Mouse (Mus musculus) hematopoietic stem cell, adult 5-6 weeks (primary cell): ENCODE data around the gene Xrcc3. TPM values are rescaled to one million over a fixed set of nuclear protein-coding genes. Genes with fewer than 3 reads are reported as not detected.

Source experiments
- ATAC-seq, 2 experiments: fragments of 125-278 bp in 1 of 2; replicated peaks in 1 of 2; 2 replicates each; pipeline ENCODE4 v1.8.0; 2016 to 2017; ENCODE audit warnings: inconsistent platforms in 2 of 2, mild to moderate bottlenecking in 2 of 2, moderate number of reproducible peaks in 2 of 2, low read depth in 1 of 2, moderate TSS enrichment in 1 of 2; ENCODE audit not compliant: low FRiP score in 2 of 2, poor library complexity in 2 of 2, severe bottlenecking in 2 of 2, insufficient read depth in 1 of 2, low TSS enrichment in 1 of 2
- total RNA-seq: library from RNA; stranded (forward); fragments of 172-1452, 232-1000 nt; gene quantifications from 2 replicates; pipeline ENCODE4 v1.2.3, GENCODE M21; 2017

Xrcc3 gene
- total RNA-seq, 1 experiment from 2014 or later, result 9.7 TPM

DNA sequence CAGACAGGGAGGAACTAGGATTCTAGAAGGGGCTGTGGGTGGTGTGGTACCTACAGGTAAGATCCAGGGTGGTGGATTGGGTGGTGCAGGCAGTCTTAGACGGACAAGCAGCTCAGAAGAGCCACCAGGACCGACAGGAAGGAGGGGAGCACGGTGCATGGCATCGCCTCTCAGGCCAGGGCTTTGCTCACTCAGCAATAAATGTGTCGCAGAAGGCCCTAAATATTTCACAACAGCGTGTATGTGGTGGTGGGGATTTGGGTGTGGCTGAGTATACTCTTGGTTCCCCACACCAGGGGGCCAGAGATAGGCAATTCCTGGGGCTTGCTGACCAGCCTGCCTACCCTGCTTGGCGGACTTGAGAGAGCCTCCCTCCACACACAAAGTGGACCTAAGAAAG lies 7.0 kb upstream of the Xrcc3 start:
- no peak for ATAC-seq

DNA sequence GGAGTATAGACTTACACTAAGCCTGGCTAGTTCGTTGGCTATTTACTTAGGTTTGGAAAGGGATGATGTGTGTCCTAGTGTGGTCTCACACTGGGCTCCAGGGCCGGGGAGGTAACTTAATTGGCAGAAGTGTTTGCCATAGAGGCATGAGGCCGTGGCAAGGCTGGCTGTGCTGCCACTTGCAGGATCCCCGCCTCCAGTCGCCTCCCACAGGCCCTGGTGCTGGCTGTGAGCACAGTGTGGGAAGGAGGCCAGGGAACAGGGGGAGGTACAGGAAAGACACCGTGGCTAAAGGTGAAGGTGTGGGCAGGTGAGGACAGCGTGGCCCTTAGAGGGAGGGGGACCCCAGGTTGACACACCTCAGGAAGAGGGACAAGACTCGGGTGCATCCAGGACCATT lies 6.3 kb upstream of the Xrcc3 start:
- ATAC-seq, result no peak

DNA sequence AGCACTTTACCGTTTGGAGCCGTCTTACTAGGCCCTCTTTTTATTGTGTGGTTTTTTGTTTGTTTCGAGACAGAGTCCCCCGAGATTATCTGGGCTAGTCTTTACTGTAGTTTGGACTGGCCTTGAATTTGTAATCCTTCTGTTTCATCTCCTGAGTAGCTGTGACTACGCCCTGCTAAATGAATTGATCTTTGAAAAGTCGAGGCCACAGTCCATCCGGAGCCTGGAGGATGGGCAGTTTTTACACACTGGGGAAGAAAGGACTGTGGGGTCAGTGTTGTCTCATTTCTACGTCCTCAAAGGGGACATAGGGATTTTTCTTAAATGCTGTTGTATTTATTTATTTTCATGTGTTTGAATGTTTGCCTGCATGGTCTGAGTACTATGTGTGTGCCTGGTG lies 4.3 kb upstream of the Xrcc3 start:
- no peak for ATAC-seq

DNA sequence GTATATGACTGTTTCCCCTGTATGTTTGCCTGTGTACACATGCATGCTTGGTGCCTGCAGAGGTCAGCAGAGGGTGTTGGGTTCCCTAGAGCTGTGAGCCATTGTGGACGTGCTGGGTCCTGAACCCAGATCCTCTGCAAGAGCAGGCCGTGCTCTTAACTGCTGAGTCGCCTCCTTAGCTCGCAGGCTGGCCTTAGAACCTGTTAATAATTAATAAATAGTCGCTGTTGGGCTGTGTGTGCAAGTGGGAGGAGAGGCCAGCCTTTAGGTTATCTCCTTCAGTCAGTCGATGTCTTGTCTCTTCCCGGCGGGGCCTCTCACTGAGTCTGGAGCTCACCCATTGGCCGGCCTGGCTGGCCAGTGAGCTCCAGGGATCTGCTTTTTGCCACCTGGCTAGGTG lies 3.3 kb upstream of the Xrcc3 start:
- ATAC-seq, result no peak

DNA sequence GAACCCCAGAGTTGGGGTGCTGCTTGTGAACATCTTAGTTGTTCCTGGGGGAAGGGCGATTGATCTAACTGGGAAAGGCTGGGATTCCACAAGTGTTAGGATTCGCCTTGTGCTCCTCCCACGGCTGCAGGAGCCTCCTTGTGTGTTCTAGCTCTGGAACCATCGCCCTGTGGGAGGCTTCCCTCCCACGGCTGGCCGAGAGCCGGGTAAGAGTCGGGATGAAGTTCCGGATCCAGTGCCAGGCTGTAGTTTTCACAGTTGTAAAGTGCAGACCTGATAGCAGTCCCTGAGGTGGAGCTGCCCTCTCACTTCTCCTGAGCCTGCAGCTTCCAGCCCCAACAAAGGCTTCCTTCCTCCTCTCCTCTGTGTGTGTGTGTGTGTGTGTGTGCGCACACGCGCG lies 2.9 kb upstream of the Xrcc3 start:
- no peak for ATAC-seq

DNA sequence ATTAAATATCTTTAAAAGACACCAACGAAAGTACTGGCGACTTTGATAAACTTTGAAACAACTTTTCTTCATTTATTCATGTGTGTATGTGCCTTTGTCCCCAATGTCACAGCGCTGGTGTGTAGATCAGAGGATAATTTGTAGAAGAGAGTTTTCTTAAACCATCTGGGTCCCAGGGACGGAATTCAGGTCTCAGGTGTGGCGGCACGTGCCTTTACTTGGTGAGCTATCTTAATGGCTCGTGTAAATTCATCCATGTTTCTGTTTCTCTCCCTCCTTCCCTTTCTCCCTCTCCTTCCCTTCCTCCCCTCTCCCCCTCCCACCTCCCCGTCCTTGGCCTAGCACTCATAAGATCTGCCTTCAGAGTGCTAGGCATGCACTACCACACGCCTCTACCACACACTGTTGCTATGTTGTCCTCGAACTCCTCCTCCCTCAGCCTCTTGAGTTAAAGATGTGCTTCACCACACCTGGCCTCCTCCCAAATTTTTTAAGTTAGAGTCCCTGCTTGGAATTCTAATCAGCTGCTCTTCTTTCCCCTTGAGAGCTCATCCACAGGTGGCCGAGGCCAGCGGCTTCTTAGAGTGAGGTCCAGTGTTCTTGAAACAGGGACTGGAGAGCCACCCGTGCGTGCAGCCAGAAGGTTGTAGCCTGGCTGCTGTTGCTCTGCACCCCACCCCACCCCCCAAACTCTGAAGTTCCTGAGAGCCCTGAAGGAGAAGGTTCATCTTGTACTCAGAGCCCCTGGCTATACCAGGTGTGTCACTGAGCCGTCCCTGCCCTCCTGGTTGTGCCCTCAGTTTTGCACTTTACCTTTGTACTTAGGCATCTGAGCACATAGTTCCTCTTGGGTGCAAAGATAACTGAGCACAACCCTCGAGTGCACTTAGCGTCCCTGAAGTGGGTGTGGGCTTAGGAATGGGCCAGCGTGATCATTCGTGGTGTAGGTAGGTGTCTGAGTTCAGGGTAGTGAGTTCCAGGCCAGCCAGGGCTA lies 1.4 kb upstream of the Xrcc3 start:
- ATAC-seq, result no peak

DNA sequence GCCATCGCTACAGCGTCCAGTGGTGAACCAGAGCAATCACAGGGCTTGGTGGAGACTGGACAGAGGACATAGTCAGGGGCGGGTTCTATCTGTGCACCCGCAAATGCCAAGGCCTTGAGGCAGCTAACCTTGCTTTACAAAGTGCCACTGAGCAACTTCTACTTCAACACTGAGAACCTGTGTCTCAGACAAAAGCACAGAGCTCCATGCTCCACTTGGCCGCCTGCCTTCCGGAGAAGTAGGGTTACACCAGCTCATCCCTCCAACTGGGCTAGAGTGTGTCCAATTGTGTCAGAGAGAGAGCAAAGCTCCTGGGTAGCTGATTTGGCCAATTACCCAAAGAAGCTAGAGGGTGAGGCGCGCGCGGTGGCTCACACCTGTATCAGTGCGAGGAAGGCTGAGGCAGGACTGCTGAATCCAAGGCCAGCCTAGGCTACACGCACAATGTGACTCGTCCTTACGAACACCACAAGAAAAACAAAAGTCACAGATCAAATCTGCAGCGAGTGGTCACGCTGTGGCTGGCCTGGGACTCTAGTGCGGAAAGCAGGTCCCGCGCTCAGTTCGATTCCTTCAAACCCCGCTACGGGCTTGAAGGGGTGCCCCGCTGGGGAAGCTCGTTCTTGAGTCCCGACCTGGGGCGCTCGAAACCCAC lies 435 bp downstream of the Xrcc3 start:
- 0 out of 4 replicates have a peak, but pooled peaks of 1 of the 2 experiments have one; percentile 0 for ATAC-seq

DNA sequence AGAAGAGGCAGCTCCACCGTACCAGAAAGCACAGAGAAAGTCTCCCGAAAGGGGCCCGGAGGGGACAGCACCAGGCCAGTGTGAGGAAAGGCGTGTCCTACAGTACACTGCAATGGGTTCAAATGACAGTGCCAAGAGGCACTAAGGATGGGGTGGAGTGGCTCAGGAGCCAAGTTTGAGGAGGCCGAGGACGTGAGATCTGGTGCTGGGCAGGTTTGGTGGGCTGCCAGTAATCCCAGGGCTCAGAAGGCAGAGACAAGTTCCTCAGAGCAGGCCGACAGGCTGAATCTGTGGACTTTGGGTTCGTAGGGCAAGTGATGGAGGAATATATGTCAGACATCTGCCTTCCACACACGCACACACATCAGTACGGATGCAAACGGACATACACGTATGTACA lies 1.1 kb downstream of the Xrcc3 start:
- no peak for ATAC-seq

DNA sequence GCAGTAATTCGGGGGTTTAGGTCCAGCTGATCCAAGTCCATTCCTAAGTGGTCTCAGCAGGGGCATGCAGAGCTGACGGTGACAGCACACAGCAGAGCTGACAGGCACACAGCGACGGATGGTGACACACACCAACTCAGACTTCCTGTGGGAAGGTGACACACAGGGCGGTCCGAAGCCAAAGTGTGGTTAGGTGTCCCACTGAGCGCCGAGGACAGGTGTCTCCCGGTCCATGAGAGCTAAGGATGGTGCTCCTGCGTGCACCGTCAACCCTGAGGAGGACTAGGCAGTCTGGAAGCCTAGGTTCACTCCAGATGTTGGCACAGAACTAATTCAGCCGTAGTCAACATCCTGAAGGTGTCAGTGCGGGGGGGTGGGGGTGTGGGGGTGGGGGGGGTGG lies 1.6 kb downstream of the Xrcc3 start:
- no peak for ATAC-seq

DNA sequence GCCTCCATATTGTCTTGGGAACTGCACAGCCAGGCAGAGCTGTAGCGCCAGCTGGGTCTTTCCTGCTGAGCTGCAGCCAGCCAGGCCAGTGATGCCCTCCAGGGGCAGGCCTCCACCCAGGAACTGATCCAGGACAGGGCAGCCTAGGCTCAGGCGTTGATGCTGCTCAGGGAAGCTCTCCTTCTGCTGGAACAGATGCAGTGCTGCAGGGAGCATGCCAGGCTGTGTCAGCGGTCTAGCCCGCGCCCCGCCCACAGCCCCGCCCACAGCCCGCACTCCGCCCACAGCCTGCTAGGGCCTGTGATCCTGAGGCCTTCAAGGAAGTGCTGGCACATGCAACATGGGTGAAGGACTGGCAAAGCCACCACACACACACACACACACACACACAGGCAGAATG lies 3.9 kb downstream of the Xrcc3 start:
- ATAC-seq, result peak; percentile 46 to 57

DNA sequence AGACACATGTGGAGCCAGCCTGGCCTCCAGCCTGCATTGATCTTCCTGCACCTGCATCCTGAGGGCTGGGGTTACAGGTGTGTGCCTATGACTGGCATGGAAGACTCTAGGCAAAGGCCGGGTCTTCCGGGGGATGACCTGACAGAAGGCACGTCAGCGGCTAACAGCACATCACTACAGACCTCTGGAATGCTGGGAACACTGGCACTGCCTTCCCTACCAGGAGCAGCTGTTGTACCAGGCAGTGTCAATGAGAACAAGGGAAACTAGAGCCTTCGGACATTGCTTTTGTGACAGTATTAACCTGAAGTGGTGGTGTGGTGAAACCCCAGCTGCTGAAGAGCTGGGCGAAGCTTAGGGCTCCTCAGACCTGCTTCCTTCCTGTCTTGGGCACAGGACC lies 4.9 kb downstream of the Xrcc3 start:
- ATAC-seq, result no peak

DNA sequence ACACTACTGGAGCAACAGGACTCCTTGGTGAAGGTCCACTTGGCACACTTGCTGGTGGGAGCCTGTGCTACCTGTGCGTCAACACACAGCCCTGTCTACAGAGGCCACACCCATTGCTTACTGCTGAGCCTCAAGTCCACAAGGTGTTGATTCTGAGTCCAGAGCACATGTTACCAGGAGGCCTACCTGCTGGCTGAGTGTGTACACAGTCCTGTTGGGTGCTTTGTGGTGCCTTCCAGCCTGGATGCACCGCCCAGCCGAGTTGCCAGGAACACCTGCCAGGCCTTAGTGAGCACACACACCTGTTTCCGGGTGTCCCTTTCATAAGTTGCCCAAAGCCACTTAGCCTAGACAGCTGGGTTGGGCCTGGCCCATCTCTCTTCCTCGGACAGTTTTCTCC lies 10.1 kb downstream of the Xrcc3 start:
- no peak for ATAC-seq

DNA sequence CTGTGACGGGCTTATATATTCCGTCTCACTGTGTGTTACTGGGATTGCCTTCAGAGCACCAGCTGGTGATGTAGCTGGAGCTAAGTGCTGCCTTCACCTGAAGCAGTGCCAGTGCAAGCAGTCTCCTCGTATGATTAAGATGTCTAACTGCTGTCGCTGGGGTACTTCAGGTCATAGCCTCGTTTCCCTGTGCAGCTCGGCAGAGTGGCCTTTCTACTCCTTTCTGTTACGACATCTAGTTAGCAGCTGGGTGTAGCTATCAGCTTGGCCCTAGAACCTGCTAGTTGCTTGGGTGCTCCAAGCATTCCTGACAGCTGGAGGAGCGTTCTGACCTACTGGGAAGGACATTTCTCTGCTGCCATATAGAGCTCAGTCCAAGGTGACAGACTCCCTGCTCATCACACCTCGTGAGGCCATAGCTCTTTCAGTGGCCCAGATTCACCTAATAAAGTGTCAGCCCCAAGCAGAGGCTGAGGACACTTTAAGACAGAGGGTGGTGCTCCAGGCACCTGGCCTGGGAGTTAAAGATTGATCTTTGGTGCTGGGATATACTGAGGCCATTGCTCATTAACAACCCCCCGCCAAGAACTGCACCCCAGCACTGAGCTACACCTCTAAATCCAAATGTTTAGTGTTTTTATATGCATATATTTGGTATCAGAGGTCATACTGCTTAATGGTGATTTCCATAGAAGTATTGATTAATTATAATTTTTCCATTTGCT lies 13.1 kb downstream of the Xrcc3 start:
- ATAC-seq, result no peak

DNA sequence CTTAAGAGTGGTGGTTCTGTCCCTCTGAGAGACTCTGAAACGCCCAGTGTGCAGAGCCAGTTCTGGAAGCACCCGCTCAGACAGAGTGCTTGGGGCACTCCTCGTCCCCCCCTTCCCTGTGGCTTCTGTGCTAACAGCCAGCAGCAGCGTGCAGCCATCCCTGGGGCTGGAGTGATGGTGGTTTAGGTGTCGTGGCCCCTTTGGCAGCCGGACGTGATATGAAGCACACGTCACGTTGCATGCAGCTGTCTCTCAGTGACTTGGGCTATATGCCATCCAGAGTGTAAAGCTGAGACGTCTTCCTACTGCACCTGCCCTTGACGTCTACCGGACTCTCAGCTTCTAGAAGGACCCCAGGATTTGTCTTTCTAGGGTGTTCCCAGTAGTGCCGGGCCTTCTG lies 15.2 kb downstream of the Xrcc3 start:
- ATAC-seq, result no peak

DNA sequence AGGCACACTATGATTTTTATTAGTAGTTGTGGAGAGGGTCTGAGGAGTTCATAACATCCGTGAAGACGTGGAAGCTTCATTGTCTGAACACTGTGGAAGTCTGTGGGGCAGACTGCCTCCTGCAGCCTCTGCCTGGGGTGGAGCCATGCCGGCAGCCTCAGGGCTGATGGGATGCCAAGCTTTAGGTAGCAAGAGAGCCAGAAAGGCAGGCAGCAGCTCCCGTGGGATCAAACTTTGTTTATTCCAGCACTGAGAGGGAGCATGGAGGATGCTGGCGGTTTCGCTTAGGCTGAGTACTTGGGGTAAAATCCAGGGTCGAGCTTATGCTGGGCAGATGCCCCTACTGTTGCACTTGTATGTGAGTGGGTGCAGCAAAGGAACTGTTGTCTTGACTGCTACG lies 16.4 kb downstream of the Xrcc3 start:
- ATAC-seq, result no peak

DNA sequence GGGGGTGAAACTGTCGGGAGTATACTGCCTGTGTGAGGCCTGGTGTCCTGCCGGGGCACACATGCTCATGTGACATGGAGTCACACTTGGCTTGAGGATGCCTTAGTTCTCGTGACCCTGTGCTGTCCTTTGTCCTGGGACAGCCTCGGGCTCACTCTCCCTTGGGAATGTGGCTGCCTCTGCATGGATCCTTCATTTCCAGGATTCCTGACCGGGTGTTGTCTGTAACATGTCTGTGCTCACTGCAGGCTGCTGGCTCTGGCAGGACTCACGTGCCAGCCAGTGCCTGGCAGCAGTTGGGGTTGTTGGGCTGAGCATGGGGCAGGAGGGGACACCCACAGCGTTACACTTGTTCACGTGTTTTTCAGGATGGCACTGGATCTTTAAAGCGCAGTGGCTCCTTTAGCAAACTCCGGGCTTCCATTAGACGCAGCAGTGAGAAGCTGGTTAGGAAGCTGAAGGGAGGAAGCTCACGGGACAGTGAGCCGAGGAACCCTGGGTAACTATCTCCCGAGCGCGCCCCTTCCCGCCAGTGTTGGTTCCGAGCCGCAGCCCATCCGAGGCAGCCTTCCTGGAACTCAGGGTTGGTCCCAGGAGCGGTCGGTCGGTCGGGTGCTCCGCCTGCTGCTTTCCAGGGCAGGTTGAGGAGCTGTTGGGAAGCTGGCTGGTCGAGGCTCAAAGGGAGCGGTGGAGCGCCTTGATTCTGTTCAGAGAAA lies 18.3 kb downstream of the Xrcc3 start:
- no peak for ATAC-seq

DNA sequence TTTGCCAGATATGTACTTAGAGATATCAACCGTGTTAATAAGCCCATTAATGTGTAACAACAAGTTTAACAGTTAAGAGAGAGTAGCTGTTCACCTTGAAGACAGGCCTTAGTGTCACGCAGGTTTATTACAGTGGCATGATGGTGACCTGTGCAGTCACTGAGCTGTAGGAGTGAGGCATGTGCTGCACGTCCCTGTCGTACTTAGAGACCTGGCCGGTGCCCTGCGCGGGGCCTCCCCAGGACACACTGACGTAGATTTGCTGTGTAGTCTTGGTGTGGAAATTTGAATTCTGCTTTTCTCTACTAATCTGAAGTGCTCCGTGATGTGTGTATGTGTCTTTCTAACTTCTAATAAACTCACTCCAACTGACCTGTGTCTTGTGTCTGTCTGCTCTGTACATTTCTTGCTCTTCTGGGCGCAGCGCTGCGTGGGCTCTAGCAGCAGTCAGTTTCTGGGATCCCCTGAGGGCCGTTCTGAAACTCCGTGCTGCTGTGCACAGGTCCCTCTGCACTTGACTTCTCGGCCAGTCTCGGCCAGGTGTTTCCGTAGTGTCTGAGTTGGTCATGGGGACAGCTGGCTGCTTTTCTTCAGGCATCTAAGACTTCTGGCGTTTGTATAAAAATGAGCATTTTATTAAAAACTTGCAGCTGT lies 19.0 kb downstream of the Xrcc3 start:
- ATAC-seq, result no peak
